Mouse (Mus musculus): ENCODE results near the gene Spred3. TPM values are rescaled to one million over a fixed set of nuclear protein-coding genes. Genes with fewer than 3 reads are reported as not detected.
"Not testable (repeated sequence)": the region's sequence is repeated elsewhere in the genome, so short reads cannot be mapped to it uniquely, and the experiment has no call there.

Spred3 gene
- total RNA-seq, 2 experiments from 2014 or later = 50.2 to 53.6 TPM

DNA sequence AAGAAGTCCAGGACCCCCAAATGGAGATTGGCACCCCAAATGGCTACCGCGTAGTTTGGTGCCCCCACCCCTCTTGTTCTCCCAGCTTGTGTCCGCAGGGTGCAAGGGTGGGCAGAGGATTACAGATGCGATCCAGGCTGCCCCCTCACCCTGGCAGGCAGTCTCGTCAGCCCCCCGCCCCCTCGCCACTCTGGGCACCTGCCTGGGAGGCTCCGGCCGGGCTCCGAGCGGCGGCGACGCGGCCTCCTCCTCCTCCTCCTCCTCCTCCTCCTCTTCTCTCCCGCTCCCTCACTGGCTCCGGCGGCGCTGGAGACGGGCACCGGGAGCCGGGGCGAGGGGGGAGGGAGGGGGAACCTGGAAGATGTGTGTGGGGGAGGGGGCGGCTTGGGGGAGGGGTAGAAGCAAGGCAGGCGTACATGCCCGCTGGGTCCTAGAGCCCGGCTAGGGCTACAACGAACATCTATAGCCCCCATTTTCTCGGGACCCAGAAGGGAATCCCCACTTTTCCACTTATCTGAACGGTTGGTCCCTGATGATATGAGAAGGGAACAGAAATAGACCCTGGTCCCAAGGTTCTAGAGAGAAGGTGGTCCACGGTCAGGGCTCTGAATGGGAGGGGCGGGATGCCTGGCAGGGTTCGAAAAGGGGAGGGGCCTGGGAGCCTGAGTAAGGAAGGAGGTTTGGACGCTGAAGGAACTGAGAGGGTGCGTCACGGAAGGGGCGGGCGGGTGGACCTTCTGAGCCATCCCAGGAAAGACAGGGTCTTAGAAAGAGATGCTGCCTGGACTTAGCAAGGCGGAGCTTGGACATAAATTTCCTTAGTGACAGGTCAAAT is 763 bp downstream of the Spred3 start:
- DNase-seq (ENCODE audit: low spot score in 2 of 2) = peak; percentile 79 to 86

- no peak for DNase-seq (ENCODE audit: low spot score in 2 of 2)
Measured at GRCm38 (mm10) chr7:29168791-29169230, 1.4 kb downstream of the Spred3 start.

DNA sequence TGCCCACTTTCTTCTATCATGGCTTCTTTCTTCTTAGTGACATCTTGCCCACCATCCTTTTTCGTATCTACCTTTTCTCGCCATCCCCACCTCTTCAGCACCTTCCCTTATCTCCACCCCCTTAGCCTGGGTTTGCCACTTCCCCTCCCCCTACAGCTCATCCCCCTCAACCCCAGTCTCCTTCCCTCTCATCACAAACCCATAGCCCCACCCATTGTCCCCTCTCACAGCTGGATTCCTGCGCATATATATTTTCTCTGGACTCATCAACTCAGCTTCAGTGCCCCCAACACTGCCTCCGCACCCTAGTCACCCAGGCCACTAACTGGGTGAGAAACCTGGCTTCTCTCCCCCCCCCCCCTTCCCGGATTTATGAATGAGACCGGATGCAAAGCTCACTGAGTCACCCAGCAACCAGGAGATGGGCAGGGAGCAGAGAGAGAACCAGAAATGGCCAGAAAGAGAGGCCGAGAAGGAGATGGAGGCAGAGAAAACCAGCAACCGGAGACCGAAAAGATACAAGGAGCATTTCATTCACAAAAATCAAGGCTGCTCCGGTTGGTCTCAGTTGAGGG is 2.0 kb downstream of the Spred3 start:
- no peak for DNase-seq (ENCODE audit: low spot score in 2 of 2)

DNA sequence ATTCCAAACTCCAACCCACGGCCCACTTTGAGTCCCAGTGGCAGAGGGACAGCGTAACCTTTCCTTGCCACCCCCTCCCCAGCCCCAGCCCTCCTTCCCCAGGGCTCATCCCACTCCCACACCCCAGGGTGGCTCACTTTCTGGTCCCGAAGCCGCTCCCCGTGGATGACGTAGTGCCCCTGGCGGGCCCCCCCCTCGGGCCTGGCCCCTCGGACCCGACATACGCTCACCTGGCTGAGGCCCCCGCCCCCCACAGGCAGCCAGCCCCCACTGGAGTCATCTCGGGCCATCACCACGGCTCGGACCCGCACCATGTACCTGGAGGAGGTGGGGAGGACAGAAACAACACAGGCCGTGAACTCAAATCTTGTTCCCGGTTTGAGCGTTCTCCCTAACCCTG is 2.6 kb downstream of the Spred3 start:
- no peak for DNase-seq (ENCODE audit: low spot score in 2 of 2)

DNA sequence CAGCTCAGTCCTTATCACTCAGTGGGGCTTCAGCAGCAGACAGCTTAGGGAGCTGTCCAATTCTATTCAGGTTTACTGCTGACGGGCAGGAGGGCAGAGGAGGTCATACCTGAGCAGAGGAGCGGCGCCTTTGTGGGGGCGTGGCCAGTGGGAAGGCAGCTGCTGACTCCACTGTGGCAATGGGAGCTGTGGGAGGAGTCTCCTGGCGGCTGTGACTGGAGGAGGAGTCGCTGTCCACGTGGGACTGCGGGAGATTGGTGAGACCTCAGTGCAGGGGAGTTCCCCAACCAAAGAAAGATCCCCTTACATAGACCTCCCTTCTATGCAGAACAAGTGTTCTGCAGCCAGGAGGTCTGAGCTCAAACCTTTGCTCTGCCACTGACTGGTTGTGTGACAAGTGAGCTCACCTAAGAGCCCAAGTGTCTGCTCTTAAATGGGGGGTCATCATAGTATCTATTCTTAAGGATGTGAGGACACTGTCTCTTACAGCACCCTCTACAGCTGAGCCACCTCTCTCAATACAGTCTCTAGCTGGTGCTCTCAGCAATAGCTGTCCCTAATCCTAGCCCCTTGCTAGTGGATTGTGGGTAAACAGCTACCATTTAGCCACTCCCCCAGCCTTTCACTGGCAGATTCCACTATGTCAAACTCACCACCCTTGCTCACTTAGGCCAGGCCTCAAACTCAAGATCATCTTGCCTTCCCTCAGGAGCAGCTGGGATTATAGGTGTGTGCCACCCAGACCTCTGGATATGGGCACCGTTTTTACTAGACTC is 7.3 kb downstream of the Spred3 start:
- no peak for DNase-seq (ENCODE audit: low spot score in 2 of 2)

DNA sequence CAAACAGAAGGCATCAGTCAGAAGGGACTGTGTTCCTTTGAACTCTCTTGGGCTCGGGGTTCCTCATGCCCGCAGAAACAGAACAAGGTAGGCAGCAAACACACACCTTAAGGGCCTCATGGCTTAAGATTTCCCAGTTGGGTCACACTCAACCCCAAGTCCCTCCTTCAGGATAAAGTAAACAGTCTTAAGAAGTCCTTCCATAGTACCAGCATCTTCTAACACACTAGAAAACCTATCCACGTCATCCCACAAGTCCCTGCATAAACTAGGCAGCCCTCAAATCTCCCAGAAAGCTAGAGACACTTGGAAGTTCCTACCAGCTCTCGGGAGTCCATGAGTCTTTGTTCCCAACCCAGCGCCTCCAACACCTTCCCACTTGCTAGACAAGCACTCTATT is 7.9 kb downstream of the Spred3 start:
- DNase-seq (ENCODE audit: low spot score in 2 of 2) = no peak

- no peak for DNase-seq (ENCODE audit: low spot score in 2 of 2)
Measured at GRCm38 (mm10) chr7:29158264-29158663, 11.9 kb downstream of the Spred3 start.

DNA sequence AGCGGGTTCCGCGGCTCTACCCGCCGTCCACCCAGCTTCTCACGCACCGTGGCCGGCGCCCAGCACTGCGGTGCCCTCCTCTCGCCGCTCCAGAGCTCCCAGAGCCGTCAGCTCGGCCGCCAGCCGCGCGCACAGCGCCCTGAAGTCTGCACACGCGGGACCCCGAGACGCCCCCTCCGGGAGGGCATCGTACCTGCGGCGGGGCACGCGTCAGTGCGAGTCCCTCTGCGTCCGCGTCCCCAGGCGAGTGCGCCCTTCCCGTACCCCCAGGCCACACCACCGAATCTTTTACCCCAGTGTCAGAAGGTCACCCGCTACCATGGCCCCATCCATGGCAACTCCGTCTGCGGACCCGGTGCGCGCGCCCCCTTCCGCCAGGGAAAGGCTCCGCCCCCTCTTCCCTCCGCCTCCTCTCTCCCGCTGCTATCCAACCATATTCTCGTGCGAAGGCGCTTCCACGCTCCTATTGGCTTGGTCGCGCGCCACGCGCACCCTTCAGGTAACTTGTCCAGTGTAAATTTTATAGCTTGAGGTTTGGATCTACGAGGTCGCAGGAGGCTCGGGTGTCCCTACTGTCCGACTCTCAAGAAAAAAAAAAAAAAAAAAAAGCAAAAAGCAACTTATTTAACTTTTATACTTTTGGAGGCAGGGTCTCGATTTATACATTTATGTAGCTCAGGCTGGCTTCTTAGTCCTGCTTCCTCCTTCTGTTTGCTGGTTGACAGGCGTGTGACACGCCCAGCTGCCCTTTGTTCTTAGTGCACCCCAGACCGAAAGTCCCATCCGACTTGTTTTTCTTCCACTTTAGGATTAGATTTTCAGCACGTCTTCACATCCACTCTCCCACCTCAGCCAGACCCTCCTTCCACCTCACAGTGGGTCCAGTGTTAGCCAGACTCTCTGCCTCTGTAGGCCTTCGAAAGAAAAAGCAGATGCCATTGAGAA is 14.1 kb downstream of the Spred3 start, which contains the start of gene Fam98c:
Gene Fam98c (minus strand): TSS at position 397 of the 945 bp plus-strand sequence.
- peak; percentile 80 to 89 for DNase-seq (ENCODE audit: low spot score in 2 of 2)

GRCm38 (mm10) chr7:29155196-29155837 is 14.9 kb downstream of the Spred3 start:
- peak; percentile 91 to 93 for DNase-seq (ENCODE audit: low spot score in 2 of 2)

- DNase-seq (ENCODE audit: low spot score in 2 of 2) = no peak
Measured at GRCm38 (mm10) chr7:29154018-29154720, 16.0 kb downstream of the Spred3 start.

- no peak for DNase-seq (ENCODE audit: low spot score in 2 of 2)
Measured at GRCm38 (mm10) chr7:29151486-29151885, 18.7 kb downstream of the Spred3 start.

DNA sequence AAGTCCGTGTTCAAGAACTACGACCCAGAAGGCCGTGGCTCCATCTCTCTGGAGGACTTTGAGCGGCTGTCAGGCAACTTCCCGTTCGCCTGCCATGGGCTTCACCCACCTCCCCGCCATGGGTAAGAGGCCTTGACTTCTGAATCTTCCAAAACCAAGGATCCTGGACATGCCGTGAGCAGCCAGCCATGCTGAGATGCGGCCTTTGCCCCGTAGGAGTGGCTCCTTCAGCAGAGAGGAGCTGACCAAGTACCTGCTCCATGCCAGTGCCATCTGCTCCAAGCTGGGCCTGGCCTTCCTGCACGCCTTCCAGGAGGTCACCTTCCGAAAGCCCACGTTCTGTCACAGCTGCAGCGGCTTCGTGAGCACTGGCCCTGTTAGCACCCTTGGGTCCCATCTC is 21.4 kb downstream of the Spred3 start:
- no peak for DNase-seq (ENCODE audit: low spot score in 2 of 2)

- no peak for DNase-seq (ENCODE audit: low spot score in 2 of 2)
Measured at GRCm38 (mm10) chr7:29146625-29147367, 23.4 kb downstream of the Spred3 start.

DNA sequence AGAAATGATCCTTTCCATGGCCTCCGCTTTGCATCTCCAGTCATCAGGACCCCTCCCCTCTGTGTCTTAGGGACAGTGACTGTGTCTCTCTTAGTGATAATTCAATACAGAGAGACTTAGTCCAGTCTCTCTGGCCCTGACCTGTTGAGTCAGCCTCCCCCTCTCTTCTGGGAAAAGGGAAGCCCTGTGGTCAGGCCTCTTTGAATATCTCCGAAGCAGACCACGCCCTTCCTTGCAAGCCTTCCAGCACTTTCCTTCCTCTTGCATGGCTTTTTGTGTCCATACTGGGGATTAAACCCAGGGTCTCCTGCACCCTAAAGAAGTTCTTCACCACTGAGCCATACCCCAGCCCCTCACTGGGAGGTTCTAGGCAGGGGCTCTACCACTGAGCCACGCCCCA is 26.2 kb downstream of the Spred3 start:
- no peak for DNase-seq (ENCODE audit: low spot score in 2 of 2)

DNA sequence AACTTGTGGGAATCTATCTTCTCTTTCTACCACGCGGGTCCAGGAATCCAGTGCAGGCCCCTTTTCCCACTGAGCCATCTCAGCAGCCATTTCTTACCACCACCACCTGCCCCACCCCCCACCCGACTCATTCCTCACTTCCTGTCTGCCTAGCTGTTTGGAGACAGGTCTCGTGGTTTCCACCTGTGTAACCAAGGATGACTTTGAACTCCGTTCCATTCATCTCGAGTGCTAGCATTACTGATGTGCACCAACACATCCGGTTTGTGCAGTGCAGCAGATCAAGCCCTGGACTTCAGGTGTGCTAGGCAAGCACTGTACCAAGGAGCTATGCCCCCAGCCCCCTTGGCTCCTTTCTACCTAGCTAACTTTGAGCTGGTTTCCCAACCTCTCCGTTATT is 28.8 kb downstream of the Spred3 start:
- no peak for DNase-seq (ENCODE audit: low spot score in 2 of 2)

- not testable (repeated sequence) for DNase-seq (ENCODE audit: low spot score in 2 of 2)
Measured at GRCm38 (mm10) chr7:29139237-29139636, 31.0 kb downstream of the Spred3 start.

GRCm38 (mm10) chr7:29137429-29137828 is 32.8 kb downstream of the Spred3 start:
- DNase-seq (ENCODE audit: low spot score in 2 of 2) = no peak

DNA sequence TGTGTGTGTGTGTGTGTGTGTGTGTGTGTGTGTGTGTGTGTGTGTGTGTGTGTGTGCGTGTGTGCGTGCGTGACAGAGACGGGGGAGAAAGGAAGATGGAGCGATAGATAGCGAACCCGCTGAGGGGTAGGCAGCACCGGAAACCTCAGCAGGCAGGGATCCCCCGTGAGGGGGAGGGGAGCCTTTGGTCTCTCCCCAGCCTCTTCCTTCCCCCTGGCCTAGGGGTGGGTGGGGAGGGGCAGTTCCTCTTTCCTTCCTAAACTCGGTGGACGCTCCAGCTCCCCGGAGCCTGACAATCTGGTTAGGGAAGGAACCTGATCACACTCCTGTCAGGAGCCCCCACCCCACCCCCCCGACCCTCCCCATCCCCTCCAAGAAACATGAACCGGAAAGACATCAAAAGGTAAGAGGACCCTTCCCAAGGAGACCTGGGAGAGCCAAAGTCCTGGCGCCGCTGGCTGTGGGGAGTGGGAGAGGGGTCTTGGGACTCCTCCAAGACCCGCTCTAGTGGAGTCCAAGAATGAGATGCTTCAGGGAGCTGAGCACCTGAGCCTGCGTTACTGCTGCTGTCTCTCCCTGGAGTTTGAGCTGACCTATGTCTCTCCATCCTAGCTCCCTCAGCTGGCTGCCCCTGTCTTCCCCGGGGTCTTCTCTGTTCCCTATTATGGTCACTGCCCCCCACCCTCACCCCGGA is 35.4 kb downstream of the Spred3 start, which contains the start of gene Rasgrp4:
Gene Rasgrp4 (plus strand): TSS at position 159 of the 694 bp plus-strand sequence.
- DNase-seq (ENCODE audit: low spot score in 2 of 2) = no peak
